Mouse (Mus musculus) forebrain, embryonic 13.5 days (tissue): ENCODE data around the gene Fer. TPM values are rescaled to one million over a fixed set of nuclear protein-coding genes. Genes with fewer than 3 reads are reported as not detected.

Experiments used
- ATAC-seq: fragments of 200-750 bp; cut with Nextera tagmentation; 2 replicates; pipeline ENCODE4 v1.8.0; 2017
- H3K27ac ChIP-seq: fragments of 300-500 bp; sonication (generic); 2 replicates; pipeline ENCODE4 v1.5.1; 2015; ENCODE audit warnings: inconsistent platforms, mild to moderate bottlenecking, moderate library complexity
- H3K27me3 ChIP-seq: fragments of 300-500 bp; sonication (generic); 2 replicates; pipeline ENCODE4 v1.6.1; 2015; ENCODE audit warnings: mild to moderate bottlenecking, inconsistent platforms
- H3K36me3 ChIP-seq: fragments of 300-500 bp; sonication (generic); 2 replicates; pipeline ENCODE4 v1.6.1; 2015; ENCODE audit warnings: mild to moderate bottlenecking, inconsistent platforms; ENCODE audit not compliant: poor library complexity, severe bottlenecking
- H3K4me1 ChIP-seq: fragments of 300-500 bp; sonication (generic); 2 replicates; pipeline ENCODE4 v1.6.1; 2015; ENCODE audit warnings: inconsistent platforms
- H3K4me2 ChIP-seq: fragments of 300-500 bp; sonication (generic); 2 replicates; pipeline ENCODE4 v1.6.1; 2015; ENCODE audit warnings: inconsistent platforms, mild to moderate bottlenecking, moderate library complexity
- H3K4me3 ChIP-seq: fragments of 300-500 bp; sonication (generic); 2 replicates; pipeline ENCODE4 v1.5.1; 2015; ENCODE audit warnings: mild to moderate bottlenecking, inconsistent platforms
- H3K9ac ChIP-seq: fragments of 300-500 bp; sonication (generic); 2 replicates; pipeline ENCODE4 v1.6.1; 2015; ENCODE audit warnings: mild to moderate bottlenecking, inconsistent platforms
- H3K9me3 ChIP-seq: fragments of 300-500 bp; sonication (generic); replicated peaks from 2 replicates; pipeline ENCODE4 v1.6.1; 2016; ENCODE audit warnings: inconsistent platforms
- WGBS: fragments of 180-500 bp; shearing (Covaris S2); methylation state at CpG from one replicate; pipeline ENCODE4 v1.1.7; 2015; 5-methylcytosine and 5-hydroxymethylcytosine counted together
- polyA plus RNA-seq: library from polyadenylated mRNA; unstranded; fragments of >200 nt; fragmentation: Nextera tagmentation; extraction: Ambion mirVana; gene quantifications from 2 replicates; pipeline ENCODE4 v1.2.1, GENCODE M21; 2015

Fer gene
- polyA plus RNA-seq, 1 experiment from 2014 or later: 30.0 TPM

- H3K9ac ChIP-seq: no peak overlapping the region
- no peaks in the 10 kb centered on the region for H3K27me3 ChIP-seq
- H3K27ac ChIP-seq: no peak overlapping the region
- no peaks in the 10 kb centered on the region for H3K4me1 ChIP-seq
- no peaks in the 10 kb centered on the region for H3K9me3 ChIP-seq
- 94% methylated on average over 2 of the region's 2 CpGs for WGBS
- 0 out of 2 replicates have a peak, but pooled peaks cover 3% of the 10 kb centered on the region for H3K36me3 ChIP-seq
- no peak for ATAC-seq
- no peak overlapping the region for H3K4me2 ChIP-seq
- no peak overlapping the region for H3K4me3 ChIP-seq
Observed at GRCm38 (mm10) chr17:63946772-63947171, 83.9 kb downstream of the Fer start.

GRCm38 (mm10) chr17:63948811-63949210, 85.9 kb downstream of the Fer start:
- no peak for ATAC-seq
- no peaks in the 10 kb centered on the region for H3K4me1 ChIP-seq
- no peaks in the 10 kb centered on the region for H3K9me3 ChIP-seq
- 97% methylated on average over 4 of the region's 4 CpGs for WGBS
- H3K27me3 ChIP-seq: no peaks in the 10 kb centered on the region
- H3K9ac ChIP-seq: no peak overlapping the region
- H3K36me3 ChIP-seq: 0 out of 2 replicates have a peak, but pooled peaks cover 3% of the 10 kb centered on the region
- no peak overlapping the region for H3K4me2 ChIP-seq
- no peak overlapping the region for H3K4me3 ChIP-seq
- no peak overlapping the region for H3K27ac ChIP-seq

- Histone ChIP-seq H3K9ac (no peak overlapping the region), H3K9me3 (no peaks in the 10 kb centered on the region), H3K36me3 (no peaks in the 10 kb centered on the region), H3K4me3 (no peak overlapping the region), H3K27me3 (no peaks in the 10 kb centered on the region), H3K27ac (no peak overlapping the region), H3K4me2 (no peak overlapping the region), H3K4me1 (no peaks in the 10 kb centered on the region)
- no peak for ATAC-seq
- WGBS: 80% methylated on average over 2 of the region's 2 CpGs
Observed at GRCm38 (mm10) chr17:63951436-63951835, 88.6 kb downstream of the Fer start.

- Histone ChIP-seq H3K27me3 (no peaks in the 10 kb centered on the region), H3K36me3 (no peaks in the 10 kb centered on the region), H3K27ac (no peak overlapping the region), H3K4me2 (no peak overlapping the region), H3K4me3 (no peak overlapping the region), H3K4me1 (no peaks in the 10 kb centered on the region), H3K9ac (no peak overlapping the region), H3K9me3 (no peaks in the 10 kb centered on the region)
- 93% methylated on average over 3 of the region's 3 CpGs for WGBS
- ATAC-seq: no peak
Observed at GRCm38 (mm10) chr17:63967091-63967490, 104.2 kb downstream of the Fer start.

GRCm38 (mm10) chr17:63969448-63969847, 106.6 kb downstream of the Fer start:
- no peak overlapping the region for H3K4me3 ChIP-seq
- no peak overlapping the region for H3K9ac ChIP-seq
- H3K27ac ChIP-seq: no peak overlapping the region
- no peak for ATAC-seq
- H3K4me1 ChIP-seq: no peaks in the 10 kb centered on the region
- H3K4me2 ChIP-seq: no peak overlapping the region
- no peaks in the 10 kb centered on the region for H3K36me3 ChIP-seq
- 87% methylated on average over 10 of the region's 10 CpGs for WGBS
- H3K9me3 ChIP-seq: no peaks in the 10 kb centered on the region
- no peaks in the 10 kb centered on the region for H3K27me3 ChIP-seq

DNA sequence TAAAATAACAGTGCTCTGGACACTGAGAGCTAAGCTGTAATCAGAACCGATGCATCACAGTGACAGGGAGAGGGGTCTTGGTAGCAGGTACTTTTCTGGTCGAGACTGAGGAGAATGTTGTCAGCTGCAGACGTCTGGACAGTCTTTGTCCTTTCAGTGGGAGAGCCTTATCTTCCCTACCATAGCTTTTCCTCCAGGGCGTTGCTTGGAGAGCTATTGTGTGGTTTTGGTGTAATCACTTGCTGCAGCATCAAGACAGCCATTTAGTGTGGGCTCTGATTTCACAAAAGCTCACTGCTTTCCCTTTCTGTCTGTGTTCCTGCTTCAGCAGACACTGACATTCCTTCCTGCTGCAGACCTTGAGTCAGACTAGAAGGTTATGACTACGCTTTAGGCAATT, 107.4 kb downstream of the Fer start:
- Histone ChIP-seq H3K36me3 (no peaks in the 10 kb centered on the region), H3K4me1 (no peaks in the 10 kb centered on the region), H3K4me3 (no peak overlapping the region), H3K9ac (no peak overlapping the region), H3K4me2 (no peak overlapping the region), H3K9me3 (no peaks in the 10 kb centered on the region), H3K27ac (no peak overlapping the region), H3K27me3 (no peaks in the 10 kb centered on the region)
- 34% methylated on average over 5 of the region's 5 CpGs for WGBS
- no peak for ATAC-seq

GRCm38 (mm10) chr17:63970939-63971338, 108.1 kb downstream of the Fer start:
- no peak overlapping the region for H3K4me3 ChIP-seq
- no peak overlapping the region for H3K27ac ChIP-seq
- 100% methylated on average over 1 of the region's 1 CpGs for WGBS
- H3K9ac ChIP-seq: no peak overlapping the region
- ATAC-seq: no peak
- no peaks in the 10 kb centered on the region for H3K36me3 ChIP-seq
- no peaks in the 10 kb centered on the region for H3K9me3 ChIP-seq
- H3K4me1 ChIP-seq: no peaks in the 10 kb centered on the region
- no peaks in the 10 kb centered on the region for H3K27me3 ChIP-seq
- H3K4me2 ChIP-seq: no peak overlapping the region

GRCm38 (mm10) chr17:63972181-63972580, 109.3 kb downstream of the Fer start:
- H3K9me3 ChIP-seq: no peaks in the 10 kb centered on the region
- no peak for ATAC-seq
- WGBS: 65% methylated on average over 4 of the region's 4 CpGs
- H3K27me3 ChIP-seq: no peaks in the 10 kb centered on the region
- H3K4me3 ChIP-seq: no peak overlapping the region
- no peak overlapping the region for H3K27ac ChIP-seq
- no peaks in the 10 kb centered on the region for H3K4me1 ChIP-seq
- H3K36me3 ChIP-seq: no peaks in the 10 kb centered on the region
- H3K4me2 ChIP-seq: no peak overlapping the region
- no peak overlapping the region for H3K9ac ChIP-seq

DNA sequence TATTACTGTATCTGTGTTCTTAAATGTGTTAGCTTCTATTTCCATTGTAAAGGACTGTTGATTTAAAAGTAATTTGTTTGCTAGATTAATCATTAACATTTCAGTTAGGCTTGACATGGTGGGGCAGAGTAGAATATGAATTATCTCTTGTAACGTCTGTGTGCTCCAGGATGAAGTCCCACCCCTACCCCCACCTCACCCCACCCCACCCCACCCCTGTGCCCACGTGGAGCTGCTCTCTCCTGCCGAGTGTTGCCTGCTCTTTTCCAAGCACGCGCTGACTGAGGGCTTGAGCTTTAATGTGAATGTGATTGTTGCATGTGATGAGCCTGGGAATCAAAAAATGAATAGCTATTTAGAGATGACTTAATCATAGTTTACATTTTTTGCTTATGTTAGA, 110.9 kb downstream of the Fer start:
- H3K4me3 ChIP-seq: no peak overlapping the region
- no peaks in the 10 kb centered on the region for H3K36me3 ChIP-seq
- no peak overlapping the region for H3K4me2 ChIP-seq
- no peaks in the 10 kb centered on the region for H3K27me3 ChIP-seq
- H3K4me1 ChIP-seq: no peaks in the 10 kb centered on the region
- WGBS: 68% methylated on average over 5 of the region's 5 CpGs
- no peaks in the 10 kb centered on the region for H3K9me3 ChIP-seq
- H3K27ac ChIP-seq: no peak overlapping the region
- no peak for ATAC-seq
- no peak overlapping the region for H3K9ac ChIP-seq

DNA sequence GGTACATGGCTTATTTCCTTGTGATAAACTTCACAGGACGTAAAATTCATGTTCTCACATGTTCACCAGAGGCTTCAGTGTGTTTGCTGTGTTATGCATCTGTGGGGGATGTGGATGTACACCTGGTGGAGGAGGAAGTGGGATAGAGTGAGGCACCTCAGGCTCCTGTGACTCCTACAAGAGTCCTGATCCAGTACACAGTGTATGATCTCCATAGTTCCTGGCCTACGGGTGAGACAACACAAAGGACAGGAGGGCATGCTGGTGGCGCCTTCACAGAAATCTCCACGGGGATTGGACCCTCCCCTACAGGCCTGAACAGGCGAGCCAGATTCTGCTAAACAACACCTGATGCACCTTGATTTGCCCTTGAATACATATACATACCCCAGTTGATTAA, 111.4 kb downstream of the Fer start:
- H3K27me3 ChIP-seq: no peaks in the 10 kb centered on the region
- no peak overlapping the region for H3K9ac ChIP-seq
- no peak overlapping the region for H3K4me2 ChIP-seq
- no peaks in the 10 kb centered on the region for H3K4me1 ChIP-seq
- no peak overlapping the region for H3K27ac ChIP-seq
- ATAC-seq: no peak
- WGBS: 79% methylated on average over 5 of the region's 5 CpGs
- no peaks in the 10 kb centered on the region for H3K36me3 ChIP-seq
- no peak overlapping the region for H3K4me3 ChIP-seq
- no peaks in the 10 kb centered on the region for H3K9me3 ChIP-seq

DNA sequence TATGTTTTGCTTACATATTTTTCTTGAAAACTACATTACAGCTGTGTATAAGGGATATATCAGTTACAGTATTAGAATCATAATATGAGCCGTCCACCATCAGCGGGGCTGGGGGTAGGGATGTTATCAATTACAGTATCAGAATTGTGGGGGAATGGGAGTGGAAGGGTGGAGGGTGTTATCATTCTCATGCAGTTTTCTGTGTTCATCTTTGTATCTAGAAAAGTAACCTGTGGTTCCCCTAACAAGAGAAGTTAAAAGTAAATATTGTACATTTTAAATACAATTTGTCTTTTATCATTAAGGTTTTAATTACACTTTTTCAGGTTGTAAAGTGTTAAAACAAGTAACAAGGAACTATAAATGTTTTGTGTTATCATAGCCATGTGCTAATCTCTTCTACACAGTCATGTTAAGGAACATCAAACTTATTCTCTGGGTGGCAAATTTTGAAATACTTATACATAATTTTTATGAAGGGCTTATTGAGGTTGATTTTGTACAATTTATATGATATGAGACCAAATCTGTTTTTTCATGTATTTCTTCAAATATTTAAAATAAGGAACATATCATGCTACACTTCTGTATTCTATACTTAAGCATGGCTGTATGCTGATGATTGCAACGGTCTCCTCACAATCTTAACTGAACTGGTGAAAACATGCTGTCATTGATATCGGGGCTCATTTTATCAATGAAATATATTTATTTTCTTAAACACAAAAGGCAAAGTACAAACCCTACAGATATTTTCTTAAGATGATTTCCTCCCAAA, 116.1 kb downstream of the Fer start:
- H3K9ac ChIP-seq: no peak overlapping the region
- no peaks in the 10 kb centered on the region for H3K9me3 ChIP-seq
- no peaks in the 10 kb centered on the region for H3K27me3 ChIP-seq
- no peak for ATAC-seq
- H3K4me1 ChIP-seq: no peaks in the 10 kb centered on the region
- H3K4me2 ChIP-seq: no peak overlapping the region
- WGBS: 93% methylated on average over 4 of the region's 4 CpGs
- H3K36me3 ChIP-seq: peaks cover 4% of the 10 kb centered on the region
- H3K27ac ChIP-seq: no peak overlapping the region
- H3K4me3 ChIP-seq: no peak overlapping the region

DNA sequence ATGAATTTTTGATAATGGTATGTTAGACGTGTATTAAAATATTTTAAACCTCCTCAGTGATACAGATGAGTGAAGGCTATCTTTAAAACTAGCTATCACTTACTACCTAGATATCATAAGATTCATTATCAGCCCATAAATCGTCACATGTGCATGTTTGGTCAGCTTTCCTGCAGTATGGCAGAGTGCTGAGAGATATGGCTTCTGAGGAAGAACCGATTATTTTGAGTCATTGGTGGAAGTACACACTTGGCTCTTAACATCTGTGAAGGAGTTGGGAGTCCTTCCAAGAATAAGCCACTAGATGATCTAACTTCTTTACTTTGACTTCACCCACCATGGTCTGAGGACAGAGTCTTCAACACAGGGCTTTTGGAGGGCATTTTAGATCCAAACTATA, 117.3 kb downstream of the Fer start:
- Histone ChIP-seq H3K9ac (no peak overlapping the region), H3K9me3 (no peaks in the 10 kb centered on the region), H3K4me1 (no peaks in the 10 kb centered on the region), H3K27me3 (no peaks in the 10 kb centered on the region), H3K27ac (no peak overlapping the region), H3K4me3 (no peak overlapping the region), H3K4me2 (no peak overlapping the region), H3K36me3 (peaks cover 4% of the 10 kb centered on the region)
- 95% methylated on average over 3 of the region's 3 CpGs for WGBS
- no peak for ATAC-seq

DNA sequence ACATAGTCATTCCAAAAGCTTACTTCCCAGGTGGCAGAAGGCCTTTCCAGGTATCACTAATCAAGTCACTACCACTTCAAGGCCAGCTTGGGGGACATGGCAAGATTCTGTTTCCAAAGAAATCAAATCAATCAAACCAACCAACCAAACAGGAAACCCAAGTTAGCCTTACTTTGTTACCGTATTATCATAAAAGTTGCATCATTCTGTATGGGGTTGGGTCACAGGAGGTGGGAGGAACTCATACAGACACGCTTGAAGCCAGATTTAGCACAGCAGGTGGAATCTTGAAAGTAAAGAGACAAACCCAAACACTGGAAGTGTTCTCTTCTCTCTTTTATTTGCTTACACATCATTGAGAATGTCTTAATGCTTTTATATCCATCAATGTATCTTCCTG, 125.8 kb downstream of the Fer start:
- no peaks in the 10 kb centered on the region for H3K9me3 ChIP-seq
- H3K27me3 ChIP-seq: no peaks in the 10 kb centered on the region
- H3K4me1 ChIP-seq: no peaks in the 10 kb centered on the region
- WGBS: 69% methylated on average over 2 of the region's 2 CpGs
- no peak overlapping the region for H3K4me2 ChIP-seq
- no peak overlapping the region for H3K27ac ChIP-seq
- H3K9ac ChIP-seq: no peak overlapping the region
- H3K4me3 ChIP-seq: no peak overlapping the region
- ATAC-seq: no peak
- H3K36me3 ChIP-seq: no peaks in the 10 kb centered on the region
